Mouse (Mus musculus) stomach, postnatal 0 days (tissue): ENCODE measurements at regions not wholly inside any gene's neighbourhood (a gene's known extent, or its start where the extent isn't known, plus 50 kb on each side); places are given as distances from the start of the nearest gene placed in this dataset.

Experiments used
- ATAC-seq: fragments of 200-750 bp; cut with Nextera tagmentation; 2 replicates; pipeline ENCODE4 v1.8.0; 2017; ENCODE audit not compliant: low FRiP score, low TSS enrichment
- DNase-seq: peaks from one replicate; pipeline ENCODE4 v3.0.0-alpha.2; 2016; ENCODE audit warnings: low spot score
- H3K27ac ChIP-seq: fragments of 300-500 bp; sonication (generic); replicated peaks from 2 replicates; pipeline ENCODE4 v1.5.1; 2014; ENCODE audit warnings: mild to moderate bottlenecking, control low read depth
- H3K27me3 ChIP-seq: fragments of 300-500 bp; sonication (generic); 2 replicates; pipeline ENCODE4 v1.6.1; 2014; ENCODE audit warnings: low read length; ENCODE audit not compliant: control insufficient read depth, insufficient read depth
- H3K36me3 ChIP-seq: fragments of 300-500 bp; sonication (generic); 2 replicates; pipeline ENCODE4 v1.6.1; 2014; ENCODE audit warnings: low read length, mixed read lengths; ENCODE audit not compliant: control insufficient read depth, insufficient read depth
- H3K4me1 ChIP-seq: fragments of 300-500 bp; sonication (generic); replicated peaks from 2 replicates; pipeline ENCODE4 v1.6.1; 2014; ENCODE audit warnings: antibody characterized with exemption; ENCODE audit not compliant: control insufficient read depth, insufficient read depth
- H3K4me2 ChIP-seq: fragments of 300-500 bp; sonication (generic); replicated peaks from 2 replicates; pipeline ENCODE4 v1.6.1; 2014; ENCODE audit warnings: low read depth, mild to moderate bottlenecking, control low read depth, moderate library complexity
- H3K4me3 ChIP-seq: fragments of 300-500 bp; sonication (generic); 2 replicates; pipeline ENCODE4 v1.5.1; 2014; ENCODE audit warnings: low read depth, low read length, control low read depth
- H3K9ac ChIP-seq: fragments of 300-500 bp; sonication (generic); 2 replicates; pipeline ENCODE4 v1.6.1; 2014; ENCODE audit warnings: mild to moderate bottlenecking, low read length, control low read depth, mixed read lengths
- H3K9me3 ChIP-seq: fragments of 300-500 bp; sonication (generic); 2 replicates; pipeline ENCODE4 v1.6.1; 2016; ENCODE audit warnings: low read length; ENCODE audit not compliant: control insufficient read depth
- CTCF ChIP-seq: IDR thresholded peaks from 2 replicates; pipeline ENCODE4 v1.5.1; 2016; ENCODE audit warnings: antibody characterized with exemption, low read depth, mild to moderate bottlenecking, moderate library complexity
- EP300 ChIP-seq: optimal IDR thresholded peaks from 2 replicates; pipeline ENCODE3; 2016; ENCODE audit warnings: antibody characterized with exemption
- WGBS: fragments of 180-500 bp; shearing (Covaris S2); extraction: QIAGEN DNeasy Blood & Tissue Kit; methylation state at CpG from one replicate; pipeline ENCODE4 v1.1.7; 2014; 5-methylcytosine and 5-hydroxymethylcytosine counted together

DNA sequence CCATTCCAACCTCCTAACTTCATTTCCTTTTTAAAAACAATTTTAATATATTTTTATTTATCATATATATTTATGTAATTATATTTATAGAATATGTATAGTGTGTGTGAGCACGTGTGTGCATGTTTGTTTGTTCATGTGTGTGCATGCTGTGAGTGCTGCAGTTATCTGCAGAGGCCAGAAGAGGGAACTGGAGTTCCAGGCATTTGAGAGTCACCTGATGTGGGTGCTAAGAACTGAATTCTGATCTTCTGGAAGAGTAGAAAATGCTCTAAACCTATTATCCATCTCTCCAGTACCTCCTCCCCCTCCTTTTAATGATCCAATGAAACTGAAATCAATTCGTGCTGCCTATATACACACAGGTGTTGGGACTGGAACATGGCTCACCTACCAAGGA is 128.0 kb downstream of the Snx19 start:
- DNase-seq (no peak), ATAC-seq (no peak)
- TF ChIP-seq EP300 (no peak), CTCF (peak; percentile 48)
- Histone ChIP-seq H3K9ac (no peak overlapping the region), H3K27ac (no peak overlapping the region), H3K27me3 (no peaks in the 10 kb centered on the region), H3K4me1 (no peaks in the 10 kb centered on the region), H3K36me3 (no peaks in the 10 kb centered on the region), H3K4me3 (no peak overlapping the region), H3K4me2 (no peak overlapping the region), H3K9me3 (no peaks in the 10 kb centered on the region)
- WGBS: 76% methylated on average over 2 of the region's 2 CpGs

DNA sequence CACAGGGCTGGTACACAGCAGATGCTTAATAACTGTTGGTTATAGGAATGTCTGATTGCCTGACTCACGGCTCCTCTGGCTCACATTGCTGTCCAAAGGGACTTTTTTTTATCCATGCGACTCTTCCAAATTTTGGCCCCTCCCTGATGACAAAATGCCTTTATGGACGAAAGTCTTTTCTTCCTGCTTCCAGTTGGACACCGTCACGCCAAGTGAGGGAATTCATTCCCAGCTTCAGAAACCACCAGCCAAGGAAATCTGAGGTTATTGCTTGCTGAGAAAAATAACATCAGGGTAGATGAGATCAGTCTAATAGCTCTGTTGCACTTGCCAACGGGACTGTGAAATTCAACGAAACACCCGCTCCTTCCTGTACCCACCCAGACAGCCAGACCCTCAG is 125.8 kb downstream of the Snx19 start:
- no peaks in the 10 kb centered on the region for H3K36me3 ChIP-seq
- H3K9ac ChIP-seq: no peak overlapping the region
- ATAC-seq: no peak
- no peaks in the 10 kb centered on the region for H3K27me3 ChIP-seq
- H3K27ac ChIP-seq: no peak overlapping the region
- no peaks in the 10 kb centered on the region for H3K9me3 ChIP-seq
- no peak overlapping the region for H3K4me3 ChIP-seq
- TF ChIP-seq CTCF (no peak), EP300 (no peak)
- WGBS: 79% methylated on average over 8 of the region's 8 CpGs
- DNase-seq: no peak
- H3K4me1 ChIP-seq: no peaks in the 10 kb centered on the region
- H3K4me2 ChIP-seq: no peak overlapping the region

GRCm38 (mm10) chr9:30549892-30550515 is 123.1 kb downstream of the Snx19 start:
- no peak for ATAC-seq

GRCm38 (mm10) chr9:30539858-30540257 is 113.0 kb downstream of the Snx19 start:
- ATAC-seq: no peak
- TF ChIP-seq CTCF: no peak
- Histone ChIP-seq H3K4me2 (no peak overlapping the region), H3K4me1 (no peaks in the 10 kb centered on the region), H3K27ac (no peak overlapping the region), H3K9ac (no peak overlapping the region), H3K27me3 (no peaks in the 10 kb centered on the region), H3K4me3 (no peak overlapping the region), H3K9me3 (no peaks in the 10 kb centered on the region), H3K36me3 (no peaks in the 10 kb centered on the region)
- WGBS: 80% methylated on average over 6 of the region's 6 CpGs
- DNase-seq: no peak

More at GRCm38 (mm10) chr9:30549892-30550515, 123.1 kb downstream of the Snx19 start:
- H3K27me3 ChIP-seq: no peaks in the 10 kb centered on the region
- H3K36me3 ChIP-seq: no peaks in the 10 kb centered on the region
- no peak for DNase-seq
- H3K4me1 ChIP-seq: no peaks in the 10 kb centered on the region
- H3K27ac ChIP-seq: no peak overlapping the region
- no peaks in the 10 kb centered on the region for H3K9me3 ChIP-seq
- TF ChIP-seq CTCF (no peak), EP300 (no peak)
- H3K9ac ChIP-seq: no peak overlapping the region
- WGBS: 72% methylated on average over 5 of the region's 5 CpGs
- no peak overlapping the region for H3K4me3 ChIP-seq
- H3K4me2 ChIP-seq: no peak overlapping the region

- no peak for ATAC-seq
- H3K27me3 ChIP-seq: no peaks in the 10 kb centered on the region
- H3K9ac ChIP-seq: no peak overlapping the region
- H3K4me1 ChIP-seq: no peaks in the 10 kb centered on the region
- H3K27ac ChIP-seq: no peak overlapping the region
- H3K4me3 ChIP-seq: no peak overlapping the region
- TF ChIP-seq EP300: no peak
- no peak for TF ChIP-seq CTCF
- H3K4me2 ChIP-seq: no peak overlapping the region
- H3K36me3 ChIP-seq: no peaks in the 10 kb centered on the region
- no peaks in the 10 kb centered on the region for H3K9me3 ChIP-seq
- no peak for DNase-seq
- WGBS: 57% methylated on average over 8 of the region's 8 CpGs
Observed at GRCm38 (mm10) chr9:30536508-30537100, 109.7 kb downstream of the Snx19 start.

GRCm38 (mm10) chr9:30534961-30535360 is 108.1 kb downstream of the Snx19 start:
- Histone ChIP-seq H3K4me3 (no peak overlapping the region), H3K9ac (no peak overlapping the region), H3K27ac (no peak overlapping the region), H3K36me3 (no peaks in the 10 kb centered on the region), H3K4me2 (no peak overlapping the region), H3K9me3 (no peaks in the 10 kb centered on the region), H3K27me3 (no peaks in the 10 kb centered on the region), H3K4me1 (no peaks in the 10 kb centered on the region)
- no peak for TF ChIP-seq CTCF
- no peak for TF ChIP-seq EP300
- 49% methylated on average over 4 of the region's 4 CpGs for WGBS
- DNase-seq (no peak), ATAC-seq (no peak)
